In genomic region chr16:74307543-74307887, GRCm38 (mm10) we compare ENCODE assay signal across 28 mouse cellular contexts.
DNase-seq lines count a peak whose midpoint lies in the region; ATAC-seq and TF ChIP-seq lines count a peak whose summit lies in the region.
"Had no signal": no experiment of that assay in that cellular context is flagged by ENCODE, and none has a peak within 500 bp of the region (broad histone marks: within the 10 kb centered on the region; RNA-seq: fewer than 3 reads in every experiment).

No protein-coding gene starts in this region.

- H3K27ac ChIP-seq in forebrain, embryonic 13.5 days: no peak overlapping the region
- H3K27ac ChIP-seq in forebrain, embryonic 16.5 days (ENCODE audit: low read length): no peak overlapping the region
- no peak overlapping the region for H3K27ac ChIP-seq in midbrain, postnatal 0 days (ENCODE audit: low read depth, low read length)
- H3K27ac ChIP-seq in midbrain, embryonic 14.5 days (replicated peaks; ENCODE audit: low read depth, low read length): no peak overlapping the region
- H3K27ac ChIP-seq in forebrain, embryonic 14.5 days (ENCODE audit: low read depth, low read length): no peak overlapping the region
- H3K27ac ChIP-seq in hindbrain, embryonic 15.5 days (replicated peaks): no peak overlapping the region
- H3K27ac ChIP-seq: embryonic facial prominence, embryonic 13.5 days; heart, embryonic 13.5 days; kidney, postnatal 0 days; liver, embryonic 12.5 days; midbrain, embryonic 12.5 days; stomach, embryonic 15.5 days had no signal

- peak; percentile 10 for DNase-seq in midbrain, postnatal 0 days (ENCODE audit: low spot score)
- no peak for DNase-seq in midbrain, embryonic 14.5 days
- no peak for DNase-seq in forebrain, embryonic 14.5 days (ENCODE audit: low spot score)
- no peak for DNase-seq in thymus, postnatal 14 days
- no peak for DNase-seq in layer of hippocampus, postnatal 36 days
- DNase-seq: adrenal gland, postnatal 10 days; cerebellum, adult 11 months; cerebellum, adult 9-11 months; gastrocnemius, postnatal 10 days; heart, postnatal 10 days; kidney, adult 8-10 months; kidney, postnatal 4 days; left cerebral cortex, postnatal 4 days; liver, postnatal 0 days; lung, postnatal 36 days; right cerebral cortex, postnatal 14 days had no signal

- H3K36me3 ChIP-seq in forebrain, embryonic 13.5 days (ENCODE audit: poor library complexity, severe bottlenecking): no peaks in the 10 kb centered on the region
- no peaks in the 10 kb centered on the region for H3K36me3 ChIP-seq in forebrain, embryonic 16.5 days (ENCODE audit: control insufficient read depth, insufficient read depth)
- H3K36me3 ChIP-seq in midbrain, postnatal 0 days (ENCODE audit: insufficient read depth, low read length): no peaks in the 10 kb centered on the region
- no peaks in the 10 kb centered on the region for H3K36me3 ChIP-seq in midbrain, embryonic 14.5 days (ENCODE audit: control insufficient read depth, insufficient read depth, low read length)
- no peaks in the 10 kb centered on the region for H3K36me3 ChIP-seq in forebrain, embryonic 14.5 days (ENCODE audit: control insufficient read depth, insufficient read depth, low read length)
- H3K36me3 ChIP-seq in hindbrain, embryonic 15.5 days: no peaks in the 10 kb centered on the region
- H3K36me3 ChIP-seq: embryonic facial prominence, embryonic 13.5 days; heart, embryonic 13.5 days; liver, embryonic 12.5 days; midbrain, embryonic 12.5 days; stomach, embryonic 15.5 days had no signal

- H3K9me3 ChIP-seq in forebrain, embryonic 13.5 days (replicated peaks): no peaks in the 10 kb centered on the region
- H3K9me3 ChIP-seq in forebrain, embryonic 16.5 days (ENCODE audit: control insufficient read depth, low read length): no peaks in the 10 kb centered on the region
- H3K9me3 ChIP-seq in midbrain, postnatal 0 days (ENCODE audit: low read length): no peaks in the 10 kb centered on the region
- no peaks in the 10 kb centered on the region for H3K9me3 ChIP-seq in midbrain, embryonic 14.5 days (ENCODE audit: control insufficient read depth, low read length)
- no peaks in the 10 kb centered on the region for H3K9me3 ChIP-seq in forebrain, embryonic 14.5 days (replicated peaks; ENCODE audit: control insufficient read depth, low read length)
- H3K9me3 ChIP-seq in hindbrain, embryonic 15.5 days: no peaks in the 10 kb centered on the region
- H3K9me3 ChIP-seq: embryonic facial prominence, embryonic 13.5 days; heart, embryonic 13.5 days; liver, embryonic 12.5 days; midbrain, embryonic 12.5 days; stomach, embryonic 15.5 days had no signal

- peak; percentile 48; the same call in 1 of the 2 replicates for ATAC-seq in forebrain, embryonic 13.5 days
- no peak for ATAC-seq in forebrain, embryonic 16.5 days
- ATAC-seq in midbrain, postnatal 0 days (ENCODE audit: low FRiP score): no peak
- no peak for ATAC-seq in midbrain, embryonic 14.5 days (ENCODE audit: low FRiP score, low TSS enrichment)
- 0 out of 2 replicates have a peak, but pooled peaks have one; percentile 34 for ATAC-seq in forebrain, embryonic 14.5 days
- ATAC-seq in hindbrain, embryonic 15.5 days (ENCODE audit: low FRiP score, low read depth): no peak
- ATAC-seq: intestine, embryonic 16.5 days; liver, embryonic 12.5 days; liver, postnatal 0 days; Patski had no signal

- peaks cover 13% of the 10 kb centered on the region; the same call in 1 of the 2 replicates for H3K4me1 ChIP-seq in forebrain, embryonic 13.5 days
- H3K4me1 ChIP-seq in forebrain, embryonic 16.5 days (replicated peaks; ENCODE audit: control insufficient read depth, insufficient read depth, low read length): peaks cover 8% of the 10 kb centered on the region
- H3K4me1 ChIP-seq in midbrain, postnatal 0 days (ENCODE audit: insufficient read depth, low read length): no peaks in the 10 kb centered on the region
- no peaks in the 10 kb centered on the region for H3K4me1 ChIP-seq in midbrain, embryonic 14.5 days (ENCODE audit: control insufficient read depth, insufficient read depth, low read length)
- H3K4me1 ChIP-seq in forebrain, embryonic 14.5 days (ENCODE audit: control insufficient read depth, insufficient read depth, low read length): peaks cover 5% of the 10 kb centered on the region; the same call in 1 of the 2 replicates
- H3K4me1 ChIP-seq in hindbrain, embryonic 15.5 days (replicated peaks): peaks cover 8% of the 10 kb centered on the region; the same call in 1 of the 2 replicates
- H3K4me1 ChIP-seq: embryonic facial prominence, embryonic 13.5 days; heart, embryonic 13.5 days; liver, embryonic 12.5 days; midbrain, embryonic 12.5 days; stomach, embryonic 15.5 days had no signal

- H3K4me2 ChIP-seq in forebrain, embryonic 13.5 days: no peak overlapping the region
- no peak overlapping the region for H3K4me2 ChIP-seq in forebrain, embryonic 16.5 days (ENCODE audit: low read length)
- no peak overlapping the region for H3K4me2 ChIP-seq in midbrain, postnatal 0 days (ENCODE audit: low read depth, low read length, poor library complexity, severe bottlenecking)
- H3K4me2 ChIP-seq in midbrain, embryonic 14.5 days (ENCODE audit: low read length): no peak overlapping the region
- no peak overlapping the region for H3K4me2 ChIP-seq in forebrain, embryonic 14.5 days (ENCODE audit: low read length)
- 0 out of 2 replicates have a peak overlapping the region, but pooled peaks have one; percentile 9 for H3K4me2 ChIP-seq in hindbrain, embryonic 15.5 days
- H3K4me2 ChIP-seq: embryonic facial prominence, embryonic 13.5 days; heart, embryonic 13.5 days; liver, embryonic 12.5 days; midbrain, embryonic 12.5 days; stomach, embryonic 15.5 days had no signal

- H3K27me3 ChIP-seq in forebrain, embryonic 13.5 days: no peaks in the 10 kb centered on the region
- H3K27me3 ChIP-seq in forebrain, embryonic 16.5 days (replicated peaks; ENCODE audit: control insufficient read depth, insufficient read depth, low read length): no peaks in the 10 kb centered on the region
- no peaks in the 10 kb centered on the region for H3K27me3 ChIP-seq in midbrain, postnatal 0 days (ENCODE audit: insufficient read depth, low read length)
- H3K27me3 ChIP-seq in midbrain, embryonic 14.5 days (ENCODE audit: control insufficient read depth, insufficient read depth, low read length): no peaks in the 10 kb centered on the region
- no peaks in the 10 kb centered on the region for H3K27me3 ChIP-seq in forebrain, embryonic 14.5 days (replicated peaks; ENCODE audit: control insufficient read depth, insufficient read depth, low read length)
- H3K27me3 ChIP-seq in hindbrain, embryonic 15.5 days: no peaks in the 10 kb centered on the region
- H3K27me3 ChIP-seq: embryonic facial prominence, embryonic 13.5 days; heart, embryonic 13.5 days; liver, embryonic 12.5 days; midbrain, embryonic 12.5 days; stomach, embryonic 15.5 days had no signal

- no peak for TF ChIP-seq CTCF in midbrain, postnatal 0 days (IDR thresholded peaks at IDR 0.05)

- no peak overlapping the region for H3K4me3 ChIP-seq in forebrain, embryonic 13.5 days
- H3K4me3 ChIP-seq in forebrain, embryonic 16.5 days (replicated peaks; ENCODE audit: low read length): no peak overlapping the region
- H3K4me3 ChIP-seq in midbrain, postnatal 0 days (ENCODE audit: low read depth, low read length): no peak overlapping the region
- H3K4me3 ChIP-seq in midbrain, embryonic 14.5 days (replicated peaks; ENCODE audit: low read depth, low read length): no peak overlapping the region
- no peak overlapping the region for H3K4me3 ChIP-seq in forebrain, embryonic 14.5 days (ENCODE audit: low read depth, low read length)
- no peak overlapping the region for H3K4me3 ChIP-seq in hindbrain, embryonic 15.5 days
- H3K4me3 ChIP-seq: embryonic facial prominence, embryonic 13.5 days; heart, embryonic 13.5 days; liver, embryonic 12.5 days; midbrain, embryonic 12.5 days; myocyte; stomach, embryonic 15.5 days had no signal

- H3K9ac ChIP-seq in forebrain, embryonic 13.5 days: no peak overlapping the region
- no peak overlapping the region for H3K9ac ChIP-seq in forebrain, embryonic 16.5 days (replicated peaks; ENCODE audit: low read depth, low read length)
- H3K9ac ChIP-seq in midbrain, postnatal 0 days (replicated peaks; ENCODE audit: low read length, poor library complexity, severe bottlenecking): no peak overlapping the region
- no peak overlapping the region for H3K9ac ChIP-seq in midbrain, embryonic 14.5 days (replicated peaks; ENCODE audit: low read length)
- H3K9ac ChIP-seq in forebrain, embryonic 14.5 days (ENCODE audit: low read length): no peak overlapping the region
- no peak overlapping the region for H3K9ac ChIP-seq in hindbrain, embryonic 15.5 days
- H3K9ac ChIP-seq: embryonic facial prominence, embryonic 13.5 days; heart, embryonic 13.5 days; liver, embryonic 12.5 days; liver, postnatal 0 days; midbrain, embryonic 12.5 days; stomach, embryonic 15.5 days had no signal

- 43% methylated on average over 6 of the region's 6 CpGs for WGBS in forebrain, embryonic 13.5 days
- WGBS in forebrain, embryonic 16.5 days: 19% methylated on average over 6 of the region's 6 CpGs
- 29% methylated on average over 6 of the region's 6 CpGs for WGBS in midbrain, postnatal 0 days
- WGBS in midbrain, embryonic 14.5 days: 22% methylated on average over 6 of the region's 6 CpGs
- WGBS in forebrain, embryonic 14.5 days: 24% methylated on average over 6 of the region's 6 CpGs
- WGBS in hindbrain, embryonic 15.5 days: 18% methylated on average over 6 of the region's 6 CpGs

Comparison
In these comparisons a context has a peak if more than half of its experiments do, and no peak if none do; other contexts are left out.
1. ATAC-seq: peak in forebrain, embryonic 13.5 days (single experiment) and forebrain, embryonic 14.5 days (single experiment); none in forebrain, embryonic 16.5 days (single experiment), midbrain, postnatal 0 days (single experiment), midbrain, embryonic 14.5 days (single experiment) and hindbrain, embryonic 15.5 days (single experiment).